9 mouse cellular contexts compared by ENCODE assay signal in the genomic region with DNA sequence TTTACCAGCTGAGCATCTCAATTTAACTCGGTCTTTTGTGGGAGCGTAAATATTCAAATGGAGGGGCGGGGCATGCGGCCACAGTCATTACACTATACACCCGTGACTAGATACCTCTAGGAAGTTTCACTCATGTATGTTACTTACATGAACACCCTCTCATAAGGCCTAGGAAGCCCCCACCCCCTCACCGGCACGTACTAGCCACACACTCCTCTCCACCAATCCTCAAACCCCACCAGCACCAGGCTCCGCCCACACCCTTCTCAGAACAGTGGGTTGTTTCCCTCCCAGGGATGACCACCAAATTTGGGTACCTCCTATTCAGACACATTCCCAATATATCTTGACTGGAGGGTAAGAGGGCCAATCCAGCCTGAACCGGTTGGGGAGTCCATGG. TPM values are rescaled to one million over a fixed set of nuclear protein-coding genes. Genes with fewer than 3 reads are reported as not detected.
DNase-seq lines count a peak whose midpoint lies in the region; ATAC-seq and TF ChIP-seq lines count a peak whose summit lies in the region.
"Had no signal": no experiment of that assay in that cellular context is flagged by ENCODE, and none has a peak within 500 bp of the region (broad histone marks: within the 10 kb centered on the region; RNA-seq: fewer than 3 reads in every experiment).

No protein-coding gene starts in this region.

- H3K27me3 ChIP-seq in lung, embryonic 14.5 days (ENCODE audit: insufficient read depth, low read length) = no peaks in the 10 kb centered on the region
- no peaks in the 10 kb centered on the region for H3K27me3 ChIP-seq in forebrain, embryonic 15.5 days
- H3K27me3 ChIP-seq: Patski had no signal

- TF ChIP-seq CTCF in lung, embryonic 14.5 days (IDR thresholded peaks at IDR 0.05; ENCODE audit: low read depth) = no peak

- WGBS in lung, embryonic 14.5 days = 78% methylated on average over 9 of the region's 9 CpGs
- 78% methylated on average over 9 of the region's 9 CpGs for WGBS in forebrain, embryonic 15.5 days

- DNase-seq in heart, adult 11 months = peak; percentile 92
- DNase-seq in heart, adult 8-10 months (ENCODE audit: low spot score) = no peak
- DNase-seq in lung, embryonic 14.5 days = no peak
- DNase-seq in lung, postnatal 14 days = no peak
- DNase-seq in T-cell, adult 2 months (ENCODE audit: low spot score) = no peak
- DNase-seq in left cerebral cortex, adult 18-20 months (ENCODE audit: low spot score in 2 of 2) = no peak

- no peak overlapping the region for H3K27ac ChIP-seq in lung, embryonic 14.5 days (ENCODE audit: low read depth)
- no peak overlapping the region for H3K27ac ChIP-seq in forebrain, embryonic 15.5 days (replicated peaks)

- H3K36me3 ChIP-seq in lung, embryonic 14.5 days (ENCODE audit: insufficient read depth) = no peaks in the 10 kb centered on the region
- no peaks in the 10 kb centered on the region for H3K36me3 ChIP-seq in forebrain, embryonic 15.5 days

- peak; percentile 15; the same call in 1 of the 2 replicates for ATAC-seq in lung, embryonic 14.5 days (ENCODE audit: insufficient read depth)
- peak; percentile 21; the same call in 1 of the 2 replicates for ATAC-seq in forebrain, embryonic 15.5 days (replicated peaks)
- peak; percentile 19; the same call in 1 of the 2 replicates for ATAC-seq in megakaryocyte-erythroid progenitor cell, adult 5-6 weeks (replicated peaks; ENCODE audit: low FRiP score, low TSS enrichment, poor library complexity, severe bottlenecking)
- ATAC-seq: Patski had no signal

- H3K9me3 ChIP-seq in lung, embryonic 14.5 days (ENCODE audit: low read depth, low read length) = no peaks in the 10 kb centered on the region
- no peaks in the 10 kb centered on the region for H3K9me3 ChIP-seq in forebrain, embryonic 15.5 days

- no peaks in the 10 kb centered on the region for H3K4me1 ChIP-seq in lung, embryonic 14.5 days (ENCODE audit: insufficient read depth)
- peaks cover 6% of the 10 kb centered on the region for H3K4me1 ChIP-seq in forebrain, embryonic 15.5 days

- H3K4me2 ChIP-seq in lung, embryonic 14.5 days = no peak overlapping the region
- no peak overlapping the region for H3K4me2 ChIP-seq in forebrain, embryonic 15.5 days (replicated peaks)

- no peak overlapping the region for H3K9ac ChIP-seq in lung, embryonic 14.5 days
- no peak overlapping the region for H3K9ac ChIP-seq in forebrain, embryonic 15.5 days (replicated peaks)

- no peak overlapping the region for H3K4me3 ChIP-seq in lung, embryonic 14.5 days (ENCODE audit: low read depth, low read length)
- H3K4me3 ChIP-seq in forebrain, embryonic 15.5 days = no peak overlapping the region

RNA-seq across cellular contexts. Expression of a gene that starts 18.4 kb away (rescaled TPM):
- 1 to 10 TPM in 3 of 4 experiments, under 1 TPM in 1; 0.98 to 1.7 (median 1.7) TPM for total RNA-seq in heart, adult 8-10 months (2022)
- 131 and 139 TPM in 2 replicates for polyA plus RNA-seq in lung, embryonic 14.5 days (2014; fragmentation: Nextera tagmentation; extraction: Ambion mirVana)
- 27.1 and 34.2 TPM in 2 replicates for polyA plus RNA-seq in forebrain, embryonic 15.5 days (2015; fragmentation: Nextera tagmentation; extraction: Ambion mirVana)
- total RNA-seq in megakaryocyte-erythroid progenitor cell, adult 5-6 weeks (2014; fragmentation: Nextera tagmentation) = 76.6 and 99.8 TPM in 2 replicates
- 43.8 and 62.0 TPM in 2 replicates for total RNA-seq in megakaryocyte-erythroid progenitor cell, adult 5-6 weeks (2017)
- total RNA-seq in left cerebral cortex, adult 18-20 months (2021) = 1 to 10 TPM; 2.1 to 2.4 TPM

RNA-seq across cellular contexts. Expression of a gene that starts 40.0 kb away (rescaled TPM):
- total RNA-seq in heart, adult 8-10 months (2022) = 1 to 10 TPM; 3.0 to 5.7 (median 4.3) TPM
- polyA plus RNA-seq in lung, embryonic 14.5 days (2014; fragmentation: Nextera tagmentation; extraction: Ambion mirVana) = 3.1 and 5.1 TPM in 2 replicates
- 8.3 and 11.3 TPM in 2 replicates for polyA plus RNA-seq in forebrain, embryonic 15.5 days (2015; fragmentation: Nextera tagmentation; extraction: Ambion mirVana)
- total RNA-seq in megakaryocyte-erythroid progenitor cell, adult 5-6 weeks (2014; fragmentation: Nextera tagmentation) = not detected in 2 replicates
- not detected in 2 replicates for total RNA-seq in megakaryocyte-erythroid progenitor cell, adult 5-6 weeks (2017)
- total RNA-seq in left cerebral cortex, adult 18-20 months (2021) = 10 to 100 TPM; 10.1 to 15.6 TPM

Comparison
In these comparisons a context has a peak if more than half of its experiments do, and no peak if none do; other contexts are left out.
1. RNA of a gene that starts 18.4 kb away (total RNA-seq): 43.8 to 99.8 TPM in megakaryocyte-erythroid progenitor cell, adult 5-6 weeks; 2.1 to 2.4 TPM in left cerebral cortex, adult 18-20 months and 0.98 to 1.7 TPM in heart, adult 8-10 months; every median in the first group is over 10 times any median in the second.
2. RNA of a gene that starts 40.0 kb away (total RNA-seq): 10.1 to 15.6 TPM in left cerebral cortex, adult 18-20 months and 3.0 to 5.7 TPM in heart, adult 8-10 months; not detected in megakaryocyte-erythroid progenitor cell, adult 5-6 weeks; every median in the first group is over 4 times any median in the second.
3. Peak in every context shown above with its lines, with median percentiles within 50 percentile points of each other: ATAC-seq.